Mouse (Mus musculus) limb, embryonic 14.5 days (tissue): ENCODE results near the gene Hadha. TPM values are rescaled to one million over a fixed set of nuclear protein-coding genes. Genes with fewer than 3 reads are reported as not detected.
A peak's percentile ranks its signal among the peaks of the same experiment; 100 is the strongest.

ENCODE experiments used
- ATAC-seq: fragments of 200-750 bp; cut with Nextera tagmentation; 2 replicates; pipeline ENCODE4 v1.8.0; 2017; ENCODE audit warnings: low read depth, moderate number of reproducible peaks, moderate TSS enrichment; ENCODE audit not compliant: low FRiP score
- DNase-seq: peaks from one replicate; pipeline ENCODE4 v3.0.0-alpha.2; 2015; ENCODE audit warnings: low spot score
- H3K27ac ChIP-seq: fragments of 300-500 bp; sonication (generic); replicated peaks from 2 replicates; pipeline ENCODE4 v1.5.1; 2014; ENCODE audit warnings: low read depth, mild to moderate bottlenecking, low read length, moderate library complexity, mixed read lengths
- H3K27me3 ChIP-seq: fragments of 300-500 bp; sonication (generic); 2 replicates; pipeline ENCODE4 v1.6.1; 2014; ENCODE audit warnings: low read length, mixed read lengths; ENCODE audit not compliant: control insufficient read depth, insufficient read depth
- H3K36me3 ChIP-seq: fragments of 300-500 bp; sonication (generic); 2 replicates; pipeline ENCODE4 v1.6.1; 2014; ENCODE audit warnings: mild to moderate bottlenecking, low read length, moderate library complexity, mixed read lengths; ENCODE audit not compliant: control insufficient read depth, insufficient read depth
- H3K4me1 ChIP-seq: fragments of 300-500 bp; sonication (generic); 2 replicates; pipeline ENCODE4 v1.6.1; 2014; ENCODE audit warnings: antibody characterized with exemption, low read length, mixed read lengths; ENCODE audit not compliant: control insufficient read depth, insufficient read depth
- H3K4me2 ChIP-seq: fragments of 300-500 bp; sonication (generic); replicated peaks from 2 replicates; pipeline ENCODE4 v1.6.1; 2014; ENCODE audit warnings: low read depth, mild to moderate bottlenecking, low read length, moderate library complexity; ENCODE audit not compliant: severe bottlenecking
- H3K4me3 ChIP-seq: fragments of 300-500 bp; sonication (generic); replicated peaks from 2 replicates; pipeline ENCODE4 v1.5.1; 2014; ENCODE audit warnings: low read length
- H3K9ac ChIP-seq: fragments of 300-500 bp; sonication (generic); 2 replicates; pipeline ENCODE4 v1.6.1; 2014; ENCODE audit warnings: mild to moderate bottlenecking, low read depth, low read length, moderate library complexity; ENCODE audit not compliant: severe bottlenecking
- H3K9me3 ChIP-seq: fragments of 300-500 bp; sonication (generic); 2 replicates; pipeline ENCODE4 v1.6.1; 2016; ENCODE audit warnings: low read length; ENCODE audit not compliant: control insufficient read depth
- POLR2A ChIP-seq: fragments of 200-500 bp; IDR thresholded peaks from 2 replicates; pipeline ENCODE4 v1.8.0; 2012; ENCODE audit warnings: inconsistent platforms, mild to moderate bottlenecking, moderate library complexity, borderline replicate concordance; ENCODE audit not compliant: insufficient read depth, insufficient read length; ENCODE audit errors: extremely low read depth
- WGBS: fragments of 180-500 bp; shearing (Covaris S2); extraction: QIAGEN DNeasy Blood & Tissue Kit; methylation state at CpG from one replicate; pipeline ENCODE4 v1.1.7; 2014; 5-methylcytosine and 5-hydroxymethylcytosine counted together
- polyA plus RNA-seq, 2 experiments: library from polyadenylated mRNA; depleted of rRNA in 1 of 2; stranded (reverse) in 1 of 2; unstranded in 1 of 2; fragments of >200 nt; fragmentation: Nextera tagmentation in 1 of 2; extraction: Ambion mirVana in 1 of 2; gene quantifications; 2 replicates each; pipeline versions ENCODE4 v1.2.1 to v1.2.3; 2012 to 2014

The Hadha gene
- 63.8 and 84.0 TPM in 2 replicates for polyA plus RNA-seq (2012; rRNA removed)
- 123 and 124 TPM in 2 replicates for polyA plus RNA-seq (2014; fragmentation: Nextera tagmentation; extraction: Ambion mirVana)

GRCm38 (mm10) chr5:30154474-30155394, at the start of gene Hadha, which contains the start of gene Hadhb:
Gene Hadha (minus strand): TSS chr5:30155162.
Gene Hadhb (plus strand): TSS chr5:30155248.
- DNase-seq (peak; percentile 87), ATAC-seq (peak; percentile 93)
- H3K9me3 ChIP-seq: no peaks in the 10 kb centered on the region
- peak within 1 kb of the TSS; percentile 70 for H3K9ac ChIP-seq
- H3K27ac ChIP-seq: peak within 1 kb of the TSS; percentile 90
- peak within 1 kb of the TSS; percentile 78 for H3K4me2 ChIP-seq
- 0 out of 2 replicates have a peak, but pooled peaks cover 5% of the 10 kb centered on the region for H3K36me3 ChIP-seq
- H3K27me3 ChIP-seq: no peaks in the 10 kb centered on the region
- under 1% methylated on average over 30 of the region's 53 CpGs for WGBS
- H3K4me1 ChIP-seq: peaks cover 12% of the 10 kb centered on the region
- peak; percentile 73; the same call in 1 of the 2 replicates for TF ChIP-seq POLR2A
- H3K4me3 ChIP-seq: peak within 1 kb of the TSS; percentile 67

- Histone ChIP-seq H3K27me3 (no peaks in the 10 kb centered on the region), H3K27ac (no peak overlapping the region), H3K9me3 (no peaks in the 10 kb centered on the region), H3K4me3 (no peak overlapping the region), H3K9ac (no peak overlapping the region), H3K4me1 (no peaks in the 10 kb centered on the region), H3K4me2 (no peak overlapping the region), H3K36me3 (no peaks in the 10 kb centered on the region)
- ATAC-seq (no peak), DNase-seq (no peak)
- 38% methylated on average over 1 of the region's 1 CpGs for WGBS
- TF ChIP-seq POLR2A: no peak
Observed at GRCm38 (mm10) chr5:30204441-30204840, 49.5 kb upstream of the Hadha start.

- Histone ChIP-seq H3K9me3 (no peaks in the 10 kb centered on the region), H3K4me3 (no peak overlapping the region), H3K4me1 (no peaks in the 10 kb centered on the region), H3K27me3 (no peaks in the 10 kb centered on the region), H3K27ac (no peak overlapping the region), H3K4me2 (no peak overlapping the region), H3K9ac (no peak overlapping the region), H3K36me3 (no peaks in the 10 kb centered on the region)
- TF ChIP-seq POLR2A: no peak
- WGBS: 77% methylated on average over 10 of the region's 10 CpGs
- DNase-seq: no peak
- ATAC-seq: no peak
Observed at GRCm38 (mm10) chr5:30203216-30203885, 48.4 kb upstream of the Hadha start.

- H3K9me3 ChIP-seq: no peaks in the 10 kb centered on the region
Observed at GRCm38 (mm10) chr5:30202221-30202620, 47.3 kb upstream of the Hadha start.

GRCm38 (mm10) chr5:30201521-30201920, 46.6 kb upstream of the Hadha start:
- Histone ChIP-seq H3K4me2 (no peak overlapping the region), H3K36me3 (no peaks in the 10 kb centered on the region), H3K27me3 (no peaks in the 10 kb centered on the region), H3K27ac (no peak overlapping the region), H3K4me3 (no peak overlapping the region), H3K4me1 (no peaks in the 10 kb centered on the region), H3K9me3 (no peaks in the 10 kb centered on the region), H3K9ac (no peak overlapping the region)
- 44% methylated on average over 5 of the region's 5 CpGs for WGBS
- TF ChIP-seq POLR2A: no peak
- DNase-seq (peak; percentile 52), ATAC-seq (no peak)

More at GRCm38 (mm10) chr5:30202221-30202620, 47.3 kb upstream of the Hadha start:
- Histone ChIP-seq H3K27ac (no peak overlapping the region), H3K4me1 (no peaks in the 10 kb centered on the region), H3K27me3 (no peaks in the 10 kb centered on the region), H3K9ac (no peak overlapping the region), H3K36me3 (no peaks in the 10 kb centered on the region), H3K4me3 (no peak overlapping the region), H3K4me2 (no peak overlapping the region)
- WGBS: 81% methylated on average over 7 of the region's 7 CpGs
- ATAC-seq: no peak
- no peak for TF ChIP-seq POLR2A
- no peak for DNase-seq
